Mouse (Mus musculus): ENCODE data around the gene Dnajc4.

GRCm38 (mm10) chr19:7039841-7040636, 47.7 kb upstream of the Dnajc4 start, which contains the start of gene Stip1:
- TF ChIP-seq TAL1 (IDR thresholded peaks at IDR 0.05; ENCODE audit: low read length) (no peak), GATA1 (IDR thresholded peaks at IDR 0.05; ENCODE audit: low read length) (no peak)
